Mouse (Mus musculus): ENCODE measurements at regions not wholly inside any gene's neighbourhood (a gene's known extent, or its start where the extent isn't known, plus 50 kb on each side); places are given as distances from the start of the nearest gene placed in this dataset.

GRCm38 (mm10) chr15:86962921-86963320, 581.2 kb upstream of the Fam19a5 start:
- TF ChIP-seq CTCF (IDR thresholded peaks at IDR 0.05; ENCODE audit: low read depth, low read length) (no peak), POLR2AphosphoS5 (IDR thresholded peaks at IDR 0.05; ENCODE audit: insufficient replicate concordance, low read depth, low read length) (no peak), GATA1 (IDR thresholded peaks at IDR 0.05; ENCODE audit: borderline replicate concordance, low read length) (no peak), GATA2 (IDR thresholded peaks at IDR 0.05; ENCODE audit: borderline replicate concordance, low read depth, low read length) (no peak)
